In the genomic region with DNA sequence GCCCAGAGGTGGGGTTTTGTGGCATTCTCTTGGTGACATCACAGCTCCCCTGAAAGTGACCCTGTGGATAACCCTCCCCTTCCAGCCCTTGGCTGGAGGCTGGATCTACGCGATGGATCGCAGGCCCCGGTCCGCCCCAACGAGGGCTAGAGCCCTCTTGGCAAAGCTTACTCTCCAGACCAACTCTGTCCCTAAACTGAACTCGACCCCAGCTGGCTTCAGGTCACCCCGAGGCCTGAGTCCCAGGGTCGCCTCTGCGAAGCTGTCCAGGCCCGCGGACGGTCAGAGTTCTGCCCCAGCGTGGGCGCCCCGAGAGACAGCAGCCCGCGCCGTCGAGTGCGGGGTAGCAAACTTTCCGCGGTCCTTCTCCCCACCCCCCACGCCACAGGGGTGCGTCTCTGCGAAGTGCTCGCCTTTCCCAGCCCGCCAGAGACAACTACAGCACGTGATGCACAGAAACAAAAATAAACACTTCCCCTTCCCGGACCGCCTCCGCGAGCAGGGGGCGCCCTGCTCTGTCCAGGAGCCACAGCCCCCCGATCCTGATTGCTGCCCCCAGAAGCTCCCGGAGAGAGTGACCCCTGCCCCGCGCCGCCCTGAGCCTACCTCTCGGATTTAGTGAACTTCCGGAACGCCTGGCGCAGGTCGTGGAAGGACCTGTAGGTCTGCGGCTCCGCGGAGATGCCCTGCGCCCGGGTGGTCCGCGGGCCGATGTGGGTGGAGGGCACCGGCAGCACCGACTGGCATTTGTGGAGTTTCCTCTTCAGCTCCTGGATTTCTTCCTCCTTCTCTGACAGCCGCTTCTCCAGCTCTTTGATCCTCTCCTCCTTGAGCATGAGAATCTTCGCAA, we compare ENCODE assay signal across 8 mouse cellular contexts. TPM values are rescaled to one million over a fixed set of nuclear protein-coding genes. Genes with fewer than 3 reads are reported as not detected.
DNase-seq lines count a peak whose midpoint lies in the region; ATAC-seq lines count a peak whose summit lies in the region.

No protein-coding gene starts in this region.

- no peaks in the 10 kb centered on the region for H3K36me3 ChIP-seq in forebrain, embryonic 15.5 days
- no peaks in the 10 kb centered on the region for H3K36me3 ChIP-seq in limb, embryonic 11.5 days (ENCODE audit: control insufficient read depth, insufficient read depth, low read length)

- H3K27ac ChIP-seq in forebrain, embryonic 15.5 days (replicated peaks) = no peak overlapping the region
- no peak overlapping the region for H3K27ac ChIP-seq in limb, embryonic 11.5 days (replicated peaks; ENCODE audit: low read depth, low read length)

- peaks cover 30% of the 10 kb centered on the region for H3K4me1 ChIP-seq in forebrain, embryonic 15.5 days
- peaks cover 10% of the 10 kb centered on the region; the same call in 1 of the 2 replicates for H3K4me1 ChIP-seq in limb, embryonic 11.5 days (ENCODE audit: control insufficient read depth, insufficient read depth, low read length)

- under 1% methylated on average over 56 of the region's 56 CpGs for WGBS in forebrain, embryonic 15.5 days
- WGBS in limb, embryonic 11.5 days = under 1% methylated on average over 56 of the region's 56 CpGs

- ATAC-seq in forebrain, embryonic 15.5 days (replicated peaks) = peak; percentile 56
- peak; percentile 12; the same call in 1 of the 2 replicates for ATAC-seq in limb, embryonic 11.5 days (ENCODE audit: insufficient number of reproducible peaks, low FRiP score, low TSS enrichment, low read depth)
- ATAC-seq in megakaryocyte-erythroid progenitor cell, adult 5-6 weeks (replicated peaks; ENCODE audit: low FRiP score, low TSS enrichment, poor library complexity, severe bottlenecking) = peak; percentile 32; the same call in 1 of the 2 replicates

- peak overlapping the region; percentile 44 for H3K9ac ChIP-seq in forebrain, embryonic 15.5 days (replicated peaks)
- H3K9ac ChIP-seq in limb, embryonic 11.5 days (ENCODE audit: low read length) = peak overlapping the region; percentile 58

- H3K27me3 ChIP-seq in forebrain, embryonic 15.5 days = peaks cover 36% of the 10 kb centered on the region
- no peaks in the 10 kb centered on the region for H3K27me3 ChIP-seq in limb, embryonic 11.5 days (ENCODE audit: control insufficient read depth, insufficient read depth, low read length)

- no peaks in the 10 kb centered on the region for H3K9me3 ChIP-seq in forebrain, embryonic 15.5 days
- H3K9me3 ChIP-seq in limb, embryonic 11.5 days (ENCODE audit: control insufficient read depth, low read length) = no peaks in the 10 kb centered on the region

- DNase-seq in cerebellum, postnatal 10 days = peak; percentile 38 to 41
- no peak for DNase-seq in cerebellum, adult 8-10 months
- DNase-seq in adrenal gland, adult 18-20 months (ENCODE audit: low spot score in 2 of 2) = peak; percentile 37 to 41
- DNase-seq in heart, postnatal 4 days = peak; percentile 67
- DNase-seq in limb, embryonic 11.5 days (ENCODE audit: low spot score) = peak; percentile 68
- DNase-seq in testis, postnatal 14 days (ENCODE audit: low spot score) = peak; percentile 14

- H3K4me2 ChIP-seq in forebrain, embryonic 15.5 days (replicated peaks) = peak overlapping the region; percentile 99
- H3K4me2 ChIP-seq in limb, embryonic 11.5 days (ENCODE audit: low read depth, severe bottlenecking) = peak overlapping the region; percentile 92

- H3K4me3 ChIP-seq in forebrain, embryonic 15.5 days = peak overlapping the region; percentile 50
- H3K4me3 ChIP-seq in limb, embryonic 11.5 days (ENCODE audit: low read depth, low read length) = peak overlapping the region; percentile 52

RNA-seq across cellular contexts. Expression of gene Prkg1, which starts 0.7 kb away (rescaled TPM):
- total RNA-seq in adrenal gland, adult 18-20 months (2021) = 1 to 10 TPM; 6.3 to 6.4 TPM
- polyA plus RNA-seq in forebrain, embryonic 15.5 days (2015; fragmentation: Nextera tagmentation; extraction: Ambion mirVana) = 2.2 and 2.4 TPM in 2 replicates
- 10 to 100 TPM; 22.5 to 23.9 TPM for total RNA-seq in heart, postnatal 4 days (2021)
- 2.1 and 2.3 TPM in 2 replicates for polyA plus RNA-seq in limb, embryonic 11.5 days (2014; fragmentation: Nextera tagmentation; extraction: Ambion mirVana)
- 1.8 and 4.1 TPM in 2 replicates for total RNA-seq in megakaryocyte-erythroid progenitor cell, adult 5-6 weeks (2014; fragmentation: Nextera tagmentation)
- 0.47 and 8.5 TPM in 2 replicates for total RNA-seq in megakaryocyte-erythroid progenitor cell, adult 5-6 weeks (2017)
